Mouse (Mus musculus) stomach, postnatal 0 days (tissue): ENCODE results near the gene Actn2.

Experiments
- CTCF ChIP-seq: IDR thresholded peaks from 2 replicates; pipeline ENCODE4 v1.5.1; 2016; ENCODE audit warnings: antibody characterized with exemption, low read depth, mild to moderate bottlenecking, moderate library complexity
- EP300 ChIP-seq: optimal IDR thresholded peaks from 2 replicates; pipeline ENCODE3; 2016; ENCODE audit warnings: antibody characterized with exemption

GRCm38 (mm10) chr13:12340183-12340975, at the start of gene Actn2:
- TF ChIP-seq CTCF (peak; percentile 35), EP300 (no peak)
